ENCODE assay signal across 11 mouse cellular contexts in the genomic region with DNA sequence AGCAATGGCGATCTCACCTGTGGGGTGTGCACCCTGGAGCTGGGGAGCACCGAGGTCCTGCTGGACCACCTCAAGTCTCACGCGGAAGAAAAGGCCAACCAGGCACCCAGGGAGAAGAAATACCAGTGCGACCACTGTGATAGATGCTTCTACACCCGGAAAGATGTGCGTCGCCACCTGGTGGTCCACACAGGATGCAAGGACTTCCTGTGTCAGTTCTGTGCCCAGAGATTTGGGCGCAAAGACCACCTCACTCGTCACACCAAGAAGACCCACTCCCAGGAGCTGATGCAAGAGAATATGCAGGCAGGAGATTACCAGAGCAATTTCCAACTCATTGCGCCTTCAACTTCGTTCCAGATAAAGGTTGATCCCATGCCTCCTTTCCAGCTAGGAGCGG. TPM values are rescaled to one million over a fixed set of nuclear protein-coding genes. Genes with fewer than 3 reads are reported as not detected.
DNase-seq lines count a peak whose midpoint lies in the region; ATAC-seq and TF ChIP-seq lines count a peak whose summit lies in the region.
"Had no signal": no experiment of that assay in that cellular context is flagged by ENCODE, and none has a peak within 500 bp of the region (broad histone marks: within the 10 kb centered on the region; RNA-seq: fewer than 3 reads in every experiment).

No protein-coding gene starts in this region.

- H3K4me1 ChIP-seq in cerebellum, adult 2 months (ENCODE audit: control insufficient read depth, insufficient read depth, low read length) = no peaks in the 10 kb centered on the region
- no peaks in the 10 kb centered on the region for H3K4me1 ChIP-seq in kidney, adult 2 months (ENCODE audit: control insufficient read depth, insufficient read depth, low read length)
- H3K4me1 ChIP-seq in thymus, adult 2 months (replicated peaks; ENCODE audit: control insufficient read depth, insufficient read depth, low read length) = no peaks in the 10 kb centered on the region
- H3K4me1 ChIP-seq: megakaryocyte, embryonic 14.5 days had no signal

- ATAC-seq in erythroblast, adult 5-6 weeks (replicated peaks; ENCODE audit: low FRiP score, poor library complexity, severe bottlenecking) = no peak

- H3K27ac ChIP-seq in cerebellum, adult 2 months (ENCODE audit: insufficient read depth, low read length) = no peak overlapping the region
- no peak overlapping the region for H3K27ac ChIP-seq in kidney, adult 2 months (ENCODE audit: insufficient read depth, low read depth, low read length)
- no peak overlapping the region for H3K27ac ChIP-seq in thymus, adult 2 months (ENCODE audit: control insufficient read depth, insufficient read depth, low read length)
- H3K27ac ChIP-seq: forebrain, embryonic 12.5 days had no signal

- TF ChIP-seq POLR2A in cerebellum, adult 2 months (IDR thresholded peaks at IDR 0.05; ENCODE audit: borderline replicate concordance, insufficient read depth, low read length) = no peak
- TF ChIP-seq POLR2A in kidney, adult 2 months (IDR thresholded peaks at IDR 0.05; ENCODE audit: low read depth, low read length) = no peak
- TF ChIP-seq POLR2A in thymus, adult 2 months (IDR thresholded peaks at IDR 0.05; ENCODE audit: control insufficient read depth, extremely low read depth, insufficient read depth, low read length, poor library complexity) = no peak

- no peaks in the 10 kb centered on the region for H3K36me3 ChIP-seq in kidney, adult 2 months (ENCODE audit: control insufficient read depth, insufficient read depth, low read length)
- H3K36me3 ChIP-seq in thymus, adult 2 months (ENCODE audit: control insufficient read depth, insufficient read depth, low read length) = no peaks in the 10 kb centered on the region

- 79% methylated on average over 13 of the region's 13 CpGs for WGBS in cerebellum, adult 2 months
- WGBS in kidney, adult 2 months = 79% methylated on average over 13 of the region's 13 CpGs
- WGBS in thymus, adult 2 months = 88% methylated on average over 13 of the region's 13 CpGs

- DNase-seq in cerebellum, adult 2 months = no peak
- DNase-seq in cerebellum, adult 9-10 months = no peak
- DNase-seq in kidney, adult 2 months = peak; percentile 19
- no peak for DNase-seq in kidney, adult 11 months
- peak; percentile 12 for DNase-seq in thymus, adult 2 months
- no peak for DNase-seq in thymus, adult 18-20 months
- no peak for DNase-seq in gastrocnemius, postnatal 4 days (ENCODE audit: low spot score in 2 of 2)

- H3K4me3 ChIP-seq in cerebellum, adult 2 months (replicated peaks; ENCODE audit: insufficient read depth, low read depth, low read length) = no peak overlapping the region
- no peak overlapping the region for H3K4me3 ChIP-seq in kidney, adult 2 months (ENCODE audit: insufficient read depth, low read depth, low read length)
- no peak overlapping the region for H3K4me3 ChIP-seq in thymus, adult 2 months (ENCODE audit: control insufficient read depth, insufficient read depth, low read length)
- H3K4me3 ChIP-seq: forebrain, embryonic 12.5 days; megakaryocyte, embryonic 14.5 days had no signal

- 0 out of 2 replicates have a peak, but pooled peaks have one; percentile 17 for TF ChIP-seq CTCF in cerebellum, adult 2 months (IDR thresholded peaks at IDR 0.05; ENCODE audit: borderline replicate concordance, insufficient read depth, low read depth, low read length)
- no peak; the same call in 1 of the 2 replicates for TF ChIP-seq CTCF in kidney, adult 2 months (conservative IDR thresholded peaks at IDR 0.05; ENCODE audit: insufficient read depth, insufficient read length, low read depth, low read length)
- 0 out of 2 replicates have a peak, but pooled peaks have one; percentile 18 for TF ChIP-seq CTCF in thymus, adult 2 months (IDR thresholded peaks at IDR 0.05; ENCODE audit: borderline replicate concordance, control insufficient read depth, extremely low read depth, insufficient read depth, low read length, poor library complexity)

- no peaks in the 10 kb centered on the region for H3K27me3 ChIP-seq in cerebellum, adult 2 months (ENCODE audit: control insufficient read depth, insufficient read depth, low read length)
- no peaks in the 10 kb centered on the region for H3K27me3 ChIP-seq in kidney, adult 2 months (replicated peaks; ENCODE audit: control insufficient read depth, insufficient read depth, low read length)
- no peaks in the 10 kb centered on the region for H3K27me3 ChIP-seq in thymus, adult 2 months (ENCODE audit: control insufficient read depth, insufficient read depth, low read length)
- H3K27me3 ChIP-seq: forebrain, embryonic 12.5 days had no signal

RNA-seq across cellular contexts. Expression of gene Zc2hc1b, which starts 50.5 kb away (rescaled TPM):
- polyA plus RNA-seq in cerebellum, adult 2 months (2012; rRNA removed) = not detected in 2 replicates
- not detected in 2 replicates for polyA plus RNA-seq in kidney, adult 2 months (2012; rRNA removed)
- polyA plus RNA-seq in thymus, adult 2 months (2012; rRNA removed) = not detected in 2 replicates
- not detected in 2 replicates for total RNA-seq in erythroblast, adult 5-6 weeks (2015; ENCODE audit: low replicate concordance)
- total RNA-seq in erythroblast, adult 5-6 weeks (2017; ENCODE audit: low replicate concordance) = not detected in 2 replicates
- not detected for total RNA-seq in gastrocnemius, postnatal 4 days (2021)
- polyA plus RNA-seq: forebrain, embryonic 12.5 days; large intestine, adult 2 months had no signal

Comparison
In these comparisons a context has a peak if more than half of its experiments do, and no peak if none do; other contexts are left out.
1. DNase-seq: peak in kidney, adult 2 months (single experiment) and thymus, adult 2 months (single experiment); none in cerebellum, adult 2 months (0 of 2), cerebellum, adult 9-10 months (single experiment), kidney, adult 11 months (single experiment), thymus, adult 18-20 months (0 of 2) and gastrocnemius, postnatal 4 days (0 of 2).